Mouse (Mus musculus): ENCODE data around the gene Tlr9.

The Tlr9 gene

GRCm38 (mm10) chr9:106222261-106222851, at the start of gene Tlr9:
Tlr9 (plus strand) TSS chr9:106222598.
- in situ Hi-C loops (cut with MboI), result no loop called here

DNA sequence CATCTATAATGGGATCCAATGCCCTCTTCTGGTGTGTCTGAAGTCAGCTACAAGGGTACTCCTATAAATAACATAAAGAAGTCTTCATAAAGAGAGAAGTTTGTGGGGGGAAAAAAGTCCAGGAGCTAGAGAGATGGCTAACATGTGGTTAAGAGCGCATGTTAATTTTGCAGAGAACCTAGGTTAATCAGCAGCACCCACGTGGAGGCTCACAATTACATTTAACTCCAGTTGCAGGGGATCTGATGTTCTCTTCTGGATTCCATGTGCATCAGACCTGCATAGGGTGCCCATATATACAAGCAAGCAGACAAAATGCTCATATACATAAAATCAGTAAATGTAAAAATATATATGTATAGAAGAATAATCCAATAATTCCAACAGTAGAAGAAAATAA, 49.0 kb upstream of the Tlr9 start:
- in situ Hi-C loops (cut with MboI), result no loop called here

GRCm38 (mm10) chr9:106175552-106176200, 46.7 kb upstream of the Tlr9 start:
- in situ Hi-C loops (cut with MboI), result no loop called here

DNA sequence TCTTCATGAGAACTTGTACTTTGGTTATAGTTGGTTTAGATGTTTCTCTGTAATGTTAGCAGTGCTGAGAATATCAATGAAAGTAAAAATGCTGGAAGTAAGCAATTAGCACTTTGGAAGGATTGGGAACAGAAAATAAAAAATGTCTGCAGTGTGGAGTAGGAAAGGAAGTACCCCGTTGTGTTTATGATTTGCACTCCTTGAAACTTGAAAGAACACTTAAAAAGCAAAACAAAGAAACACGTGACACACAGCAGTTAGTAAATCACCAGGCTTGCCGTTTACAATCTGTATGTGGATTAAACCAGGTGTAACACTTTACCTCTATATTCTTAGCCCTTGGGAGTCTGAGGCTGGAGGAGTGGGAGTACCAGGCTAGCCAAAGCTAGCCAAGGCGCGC, 45.6 kb upstream of the Tlr9 start:
- in situ Hi-C loops (cut with MboI), result no loop called here

DNA sequence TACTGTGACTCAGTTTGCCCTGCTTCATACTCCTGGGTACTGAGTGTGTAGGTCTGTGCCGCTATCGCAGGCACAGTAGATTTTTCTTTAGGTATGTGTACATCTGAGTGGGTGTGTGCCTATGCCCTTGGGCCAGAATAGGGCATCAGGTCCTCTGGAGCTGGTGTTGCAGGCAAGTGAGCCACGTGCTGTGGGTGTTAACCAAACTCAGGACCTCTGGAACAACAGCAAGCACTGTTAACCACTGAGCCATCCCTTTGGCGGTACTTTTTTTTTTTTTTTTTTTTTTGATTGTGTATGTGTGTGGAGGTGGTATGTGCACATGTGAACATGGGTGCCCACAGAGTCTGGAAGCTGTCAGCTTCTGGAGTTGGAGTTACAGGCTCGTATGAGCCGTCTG, 44.6 kb upstream of the Tlr9 start:
- in situ Hi-C loops (cut with MboI), result no loop called here

DNA sequence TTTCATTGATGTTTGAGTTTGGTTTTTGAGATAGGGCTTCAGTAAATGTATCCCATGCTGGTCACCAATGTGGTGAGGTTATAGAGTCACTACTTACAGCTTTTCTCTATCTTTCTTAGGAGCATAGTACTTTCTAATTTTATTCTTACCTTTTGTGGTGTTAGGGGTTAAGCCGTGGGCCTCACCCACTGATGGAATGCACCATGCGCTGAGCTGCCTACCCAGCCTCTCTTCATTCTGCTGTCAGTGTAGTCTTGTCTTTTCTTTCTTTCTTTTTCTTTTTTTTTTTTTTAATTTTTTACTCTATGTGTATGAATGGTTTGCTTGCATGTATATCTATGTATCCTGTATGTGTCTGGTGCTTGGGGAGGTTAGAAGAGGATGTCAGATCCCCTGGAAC, 42.9 kb upstream of the Tlr9 start:
- in situ Hi-C loops (cut with MboI), result no loop called here

DNA sequence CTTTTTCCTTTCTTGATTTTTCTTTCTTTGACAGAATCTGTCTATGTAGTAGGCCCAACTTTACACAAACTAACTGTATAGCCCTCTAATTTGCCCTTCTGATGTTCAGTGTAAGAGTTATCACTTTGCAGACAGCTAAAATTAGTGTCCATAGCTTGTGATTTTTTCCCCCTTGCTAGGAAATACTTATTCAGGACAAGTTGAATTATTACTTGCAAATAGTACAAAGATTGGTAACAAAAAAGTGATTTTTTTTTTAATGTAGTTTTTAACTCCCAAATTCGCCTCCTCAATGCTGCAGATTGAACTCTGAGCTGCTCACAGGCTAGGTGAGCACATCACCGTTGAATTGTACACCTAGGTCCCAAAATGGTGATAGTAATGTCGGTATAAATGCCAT, 42.4 kb upstream of the Tlr9 start:
- in situ Hi-C loops (cut with MboI), result no loop called here

- in situ Hi-C loops (cut with MboI), result no loop called here
Measured at GRCm38 (mm10) chr9:106182146-106182545, 40.3 kb upstream of the Tlr9 start.

- in situ Hi-C loops (cut with MboI), result no loop called here
Measured at GRCm38 (mm10) chr9:106183996-106184395, 38.4 kb upstream of the Tlr9 start.

DNA sequence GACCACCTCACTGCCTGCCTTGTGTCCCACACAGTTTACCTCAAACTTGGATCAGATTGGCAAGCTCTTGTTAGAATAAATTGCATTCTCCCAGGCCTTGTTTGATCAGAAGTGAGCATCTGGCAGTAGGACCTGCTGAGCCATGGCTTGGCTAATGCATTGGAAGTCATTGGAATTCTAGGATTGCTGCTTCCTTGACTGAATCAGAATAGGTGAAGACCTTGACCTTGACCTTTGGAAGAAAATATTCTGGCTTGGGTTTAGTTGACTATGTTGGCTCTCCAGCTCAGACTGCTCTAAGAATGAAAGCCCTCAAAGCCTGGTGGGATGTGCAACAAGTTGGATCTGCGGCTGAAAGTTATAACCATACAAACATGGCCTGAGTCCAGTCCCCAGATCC, 31.0 kb upstream of the Tlr9 start:
- in situ Hi-C loops (cut with MboI), result no loop called here

DNA sequence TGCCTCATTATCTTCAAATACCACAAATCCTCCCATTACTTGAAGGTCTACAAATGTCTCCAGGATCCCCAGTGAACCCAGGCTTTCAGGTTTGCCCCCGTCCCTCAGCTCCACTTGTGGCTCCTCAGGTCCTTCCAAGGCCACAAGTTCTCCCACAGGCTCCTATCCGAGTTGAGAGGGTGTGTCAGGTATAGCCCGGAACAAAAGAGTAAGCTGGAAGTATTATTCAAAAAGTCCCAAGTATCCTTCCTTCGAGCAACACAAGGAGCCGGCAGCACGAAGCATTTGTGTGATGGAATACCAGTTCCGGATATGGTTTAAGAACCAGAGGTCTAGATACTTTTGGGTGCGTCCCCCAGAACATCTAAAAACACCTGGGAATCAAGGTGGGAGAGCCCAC, 30.4 kb upstream of the Tlr9 start:
- in situ Hi-C loops (cut with MboI), result no loop called here

GRCm38 (mm10) chr9:106192998-106193397, 29.4 kb upstream of the Tlr9 start:
- in situ Hi-C loops (cut with MboI), result no loop called here

DNA sequence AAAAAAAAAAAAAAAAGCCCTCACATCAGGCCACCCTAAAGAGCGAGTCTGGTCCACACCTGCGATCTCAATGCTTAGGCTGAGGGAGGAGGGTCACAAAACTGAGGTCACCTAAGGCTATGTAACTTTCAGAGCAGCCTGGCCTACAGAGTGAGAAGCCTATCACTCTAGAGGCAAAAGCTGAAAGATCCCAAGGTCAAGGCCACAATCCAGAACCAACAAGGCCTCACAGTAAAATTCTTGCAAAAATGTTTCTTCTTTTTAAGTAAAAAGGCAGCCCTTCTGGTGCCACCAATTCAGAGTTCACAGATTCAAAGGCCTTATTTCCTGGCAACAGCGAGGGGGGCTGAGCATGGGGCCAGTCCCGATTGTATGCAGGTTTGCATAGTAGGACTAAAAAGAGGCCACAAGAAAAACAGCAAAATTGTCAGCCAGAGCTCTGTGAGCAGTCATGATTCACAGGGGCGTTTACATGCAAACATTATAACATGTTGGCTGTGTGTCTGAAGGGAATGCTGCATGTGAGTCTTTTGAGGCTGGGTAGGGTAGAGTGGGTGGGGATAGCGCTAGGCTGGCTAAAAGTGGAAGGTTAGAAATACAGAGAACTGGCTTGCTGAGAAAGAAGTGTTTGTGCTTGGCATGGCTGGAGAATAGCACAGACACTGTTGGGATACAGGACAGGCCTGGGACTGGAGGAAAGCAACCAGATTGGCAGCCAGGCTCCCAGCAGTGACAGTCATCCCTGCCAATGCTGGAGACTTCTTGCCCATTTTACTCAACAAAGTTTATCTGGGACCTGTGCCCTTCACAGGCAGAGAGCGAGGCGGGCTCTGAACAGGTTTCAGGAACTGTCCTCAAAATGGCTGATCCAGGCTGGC, 28.2 kb upstream of the Tlr9 start:
- in situ Hi-C loops (cut with MboI), result no loop called here

- in situ Hi-C loops (cut with MboI), result no loop called here
Measured at GRCm38 (mm10) chr9:106195693-106196092, 26.7 kb upstream of the Tlr9 start.

GRCm38 (mm10) chr9:106197081-106197713, 25.2 kb upstream of the Tlr9 start:
- in situ Hi-C loops (cut with MboI), result no loop called here

DNA sequence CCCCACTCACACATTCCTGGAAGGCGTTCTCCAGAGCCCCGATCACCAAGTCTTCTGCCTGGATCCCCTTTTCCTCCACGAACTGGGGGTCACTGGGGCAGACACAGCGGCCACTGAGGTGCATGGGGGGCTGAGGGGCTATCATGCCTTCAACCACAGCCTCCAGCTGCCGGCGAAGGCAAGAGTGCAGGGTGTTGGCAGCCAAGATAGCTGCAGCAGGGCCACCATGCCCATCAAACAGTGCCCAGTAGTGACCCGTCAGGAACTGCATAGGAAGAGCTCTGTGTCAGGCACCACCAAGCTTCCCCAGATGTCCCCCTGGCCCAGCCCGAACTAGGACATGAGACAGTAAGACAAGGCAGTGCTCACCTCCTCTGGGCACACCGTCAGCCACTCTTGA, 24.7 kb upstream of the Tlr9 start:
- in situ Hi-C loops (cut with MboI), result no loop called here

GRCm38 (mm10) chr9:106198962-106199458, 23.4 kb upstream of the Tlr9 start:
- in situ Hi-C loops (cut with MboI), result no loop called here

DNA sequence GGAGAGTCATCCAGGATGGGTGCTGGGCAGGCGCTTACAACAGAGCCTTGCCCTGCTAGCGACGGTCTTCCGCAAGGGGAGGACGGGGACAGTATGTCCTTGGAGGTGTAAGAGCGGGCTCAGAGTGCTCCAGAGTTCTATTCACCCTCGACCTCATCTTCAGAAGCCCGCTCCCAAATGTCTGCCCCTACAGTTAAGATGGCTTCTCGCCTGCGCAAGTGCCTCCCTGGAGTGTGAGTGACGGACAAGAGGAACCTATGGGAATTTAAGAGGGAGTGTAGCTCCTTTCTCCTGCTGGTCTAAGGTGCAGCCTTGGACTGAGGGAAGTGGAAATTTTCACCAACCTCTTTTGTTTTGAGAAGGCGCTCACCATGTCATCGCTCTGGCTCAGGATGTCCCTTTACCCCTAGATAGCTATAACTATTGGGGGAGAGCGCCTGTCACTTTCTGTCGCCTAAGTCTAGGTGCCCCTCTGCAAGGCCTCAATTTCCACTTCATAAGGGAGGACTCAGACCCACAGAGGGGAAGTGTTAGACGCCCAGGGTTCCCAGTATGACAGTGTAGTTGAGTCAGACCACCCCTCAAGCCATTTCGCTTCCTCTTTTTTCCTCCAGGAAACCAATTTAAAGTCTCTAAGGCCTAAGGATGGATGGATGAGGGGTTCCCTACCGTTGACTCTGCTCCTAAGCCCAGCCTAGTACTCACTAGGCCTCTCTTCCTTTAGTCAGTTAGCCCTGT, 22.7 kb upstream of the Tlr9 start, which contains the start of gene Ppm1m:
Ppm1m (minus strand) TSS at position 212 of the 738 bp plus-strand sequence.
- in situ Hi-C loops (cut with MboI), result no loop called here

GRCm38 (mm10) chr9:106201895-106202294, 20.5 kb upstream of the Tlr9 start:
- in situ Hi-C loops (cut with MboI), result no loop called here

DNA sequence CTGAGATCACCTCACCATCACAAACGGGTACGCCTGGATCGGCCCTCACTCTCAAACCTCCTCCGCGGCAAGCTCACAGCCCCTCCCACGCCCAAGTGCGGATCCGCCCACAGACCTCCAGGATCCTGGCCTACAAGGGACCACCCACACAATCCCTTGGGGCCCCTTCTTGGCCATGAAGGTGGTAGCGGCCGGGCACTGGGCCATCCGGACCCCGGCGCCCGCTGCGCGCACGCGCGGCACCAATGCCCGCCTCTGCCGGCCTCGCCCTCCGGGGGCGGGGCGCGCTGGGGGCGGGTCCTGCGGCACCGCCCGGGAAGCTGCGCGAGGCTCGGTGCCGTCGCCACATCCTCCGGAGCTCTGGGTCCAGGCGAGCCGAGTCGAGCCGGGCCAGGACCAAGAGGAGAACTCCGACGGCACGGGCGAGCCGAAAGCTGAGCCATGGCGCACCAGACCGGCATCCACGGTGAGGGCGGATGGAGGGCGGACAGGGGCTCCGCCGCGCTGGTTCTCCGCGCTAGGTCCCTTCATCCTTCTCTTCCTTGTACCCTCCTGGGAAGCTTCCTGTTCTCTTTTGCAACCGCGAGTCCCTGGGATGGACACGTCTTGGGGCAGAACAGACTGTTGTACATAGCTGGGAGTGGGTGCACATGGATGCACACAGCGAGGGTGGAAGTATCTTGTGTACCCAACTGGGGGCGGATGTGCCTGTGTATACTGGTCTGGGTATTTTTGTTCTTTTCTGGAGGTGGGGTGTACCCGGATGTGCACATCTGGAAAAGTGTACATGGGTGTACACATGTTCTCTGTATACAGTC, 19.4 kb upstream of the Tlr9 start, which contains the start of gene Twf2:
Twf2 (plus strand) TSS at position 290 of the 818 bp plus-strand sequence.
- in situ Hi-C loops (cut with MboI), result no loop called here

All from mature B cell (primary cell).